Mouse (Mus musculus): ENCODE results near the gene Aqp5.

Aqp5 gene

DNA sequence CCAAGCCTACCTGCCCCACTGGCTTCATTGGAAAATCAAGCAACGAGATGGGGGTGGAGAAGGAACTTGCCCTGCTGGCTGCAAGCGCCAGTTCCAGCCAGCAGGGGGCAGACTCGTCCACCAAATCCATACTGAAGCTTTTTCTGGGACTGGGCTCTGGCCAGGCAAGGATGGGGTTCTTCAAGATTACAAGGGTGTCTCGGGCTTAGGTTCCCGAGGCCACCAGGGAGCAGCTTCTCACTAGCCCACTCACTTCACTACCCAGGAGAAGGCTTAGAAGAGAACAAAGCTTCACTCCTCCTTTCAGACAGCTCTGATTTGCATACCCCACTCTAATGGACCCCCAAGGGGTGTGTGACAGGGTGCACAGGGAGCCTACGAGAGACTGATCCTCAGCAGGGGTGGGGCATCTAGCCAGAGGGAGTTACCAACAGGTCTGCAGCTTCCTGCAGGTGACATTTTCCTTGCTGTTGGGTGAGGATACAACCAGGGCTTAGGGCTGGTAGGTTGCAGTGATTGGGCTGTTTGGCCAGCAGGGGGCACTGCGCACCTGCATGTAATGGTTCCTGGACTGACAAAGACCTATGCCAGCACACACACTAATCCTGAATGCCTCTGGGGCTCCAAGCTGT is 5.6 kb downstream of the Aqp5 start:
- peak; percentile 60 for DNase-seq (ENCODE audit: low spot score)

GRCm38 (mm10) chr15:99596841-99597240 is 6.3 kb downstream of the Aqp5 start:
- DNase-seq (ENCODE audit: low spot score), result no peak

DNA sequence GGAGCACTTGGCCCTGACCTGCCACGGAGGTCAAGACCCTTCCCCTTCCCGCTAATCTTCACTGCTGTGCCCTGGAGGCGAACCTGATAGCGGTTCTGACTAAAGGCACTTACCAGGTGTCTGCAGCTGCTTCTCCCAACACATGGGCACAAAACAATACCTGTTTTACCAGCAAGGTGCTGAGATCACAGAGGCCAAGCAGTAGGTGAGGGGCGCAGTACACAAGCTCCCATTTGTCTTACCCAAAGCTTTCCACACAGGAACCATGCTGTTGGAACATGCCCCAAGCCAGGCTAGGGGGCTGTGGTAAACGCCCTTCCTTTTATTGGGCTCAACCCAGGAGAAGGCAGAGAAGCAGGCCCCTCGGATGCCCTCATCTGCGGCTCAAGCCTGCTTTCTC is 7.0 kb downstream of the Aqp5 start:
- no peak for DNase-seq (ENCODE audit: low spot score)

DNA sequence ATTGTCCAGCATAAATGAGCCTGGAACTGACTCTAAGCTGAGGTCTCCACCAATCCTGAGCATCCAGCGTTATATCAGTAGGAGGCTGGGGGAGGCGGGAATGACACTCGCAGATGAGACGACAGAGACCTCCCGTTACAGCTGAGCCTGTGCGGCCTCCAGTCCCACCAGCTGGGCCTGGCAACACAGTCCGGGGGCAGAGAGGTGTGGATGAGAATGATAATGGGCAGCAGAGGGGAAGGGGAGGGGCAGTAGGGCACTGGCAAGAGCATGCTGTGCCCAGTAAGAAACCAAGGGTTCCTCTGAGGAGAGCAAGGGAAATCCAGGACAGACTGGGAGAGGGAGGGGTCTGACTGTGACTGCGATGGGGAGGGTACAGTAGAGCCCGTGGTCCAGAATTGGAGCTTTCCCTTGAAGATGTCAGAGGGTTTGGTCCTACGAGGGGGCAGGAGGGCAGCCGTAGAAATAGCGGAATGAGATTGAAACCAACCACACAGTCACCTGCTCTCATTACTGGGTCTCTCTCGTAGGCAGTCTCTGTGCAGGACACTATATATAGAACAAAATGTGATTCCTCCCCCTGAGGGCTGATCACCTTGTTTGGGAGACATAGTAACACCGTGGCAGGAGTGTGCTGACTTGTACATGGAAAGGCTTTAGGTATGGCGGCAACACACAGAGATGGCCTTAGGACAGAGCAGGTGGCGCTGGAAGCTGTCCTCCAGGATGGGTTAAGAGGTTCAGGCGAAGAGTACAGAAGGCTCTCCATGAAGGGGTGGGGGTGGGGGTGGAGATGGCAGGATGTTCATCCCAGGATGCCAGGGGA is 8.9 kb downstream of the Aqp5 start:
- no peak for DNase-seq (ENCODE audit: low spot score)

DNA sequence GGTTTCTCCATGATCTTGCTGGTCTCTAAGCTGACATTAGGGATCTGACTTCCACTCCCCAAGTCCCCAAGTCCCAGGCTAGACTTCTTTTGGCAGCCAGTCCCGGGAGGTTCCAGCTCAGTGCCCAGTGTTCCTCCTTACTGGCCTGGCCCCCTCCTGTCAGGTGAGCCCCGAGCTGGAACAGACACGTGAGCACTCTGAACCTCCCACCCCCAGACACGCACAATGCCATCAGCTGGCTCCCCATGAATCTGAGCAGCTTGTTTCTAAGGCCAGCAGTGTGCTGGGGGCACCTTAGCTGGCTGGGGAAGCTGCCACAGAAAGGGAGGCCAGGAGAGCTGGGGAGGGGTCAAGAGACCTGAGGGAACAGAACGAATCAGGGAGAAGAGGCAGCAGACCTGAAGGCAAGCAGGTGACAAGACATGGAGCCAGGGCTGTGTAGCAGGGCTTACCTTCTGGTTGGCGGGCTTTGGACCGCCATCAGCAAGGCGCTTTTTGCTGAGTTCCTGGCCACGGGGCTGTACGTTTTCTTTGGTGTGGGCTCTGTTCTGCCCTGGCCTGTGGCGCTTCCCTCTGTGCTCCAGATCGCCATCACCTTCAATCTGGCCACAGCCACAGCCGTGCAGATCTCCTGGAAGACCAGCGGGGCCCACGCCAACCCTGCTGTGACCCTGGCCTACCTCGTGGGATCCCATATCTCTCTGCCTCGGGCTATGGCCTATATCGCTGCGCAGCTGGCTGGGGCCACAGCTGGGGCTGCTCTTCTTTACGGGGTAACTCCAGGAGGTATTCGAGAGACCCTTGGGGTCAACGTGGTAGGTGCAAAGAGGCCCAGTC is 10.6 kb downstream of the Aqp5 start, which contains the start of gene Aqp6:
Aqp6 (plus strand) TSS at position 415 of the 837 bp plus-strand sequence.
- no peak for DNase-seq (ENCODE audit: low spot score)

GRCm38 (mm10) chr15:99601823-99602120 is 11.2 kb downstream of the Aqp5 start:
- no peak for DNase-seq (ENCODE audit: low spot score)

DNA sequence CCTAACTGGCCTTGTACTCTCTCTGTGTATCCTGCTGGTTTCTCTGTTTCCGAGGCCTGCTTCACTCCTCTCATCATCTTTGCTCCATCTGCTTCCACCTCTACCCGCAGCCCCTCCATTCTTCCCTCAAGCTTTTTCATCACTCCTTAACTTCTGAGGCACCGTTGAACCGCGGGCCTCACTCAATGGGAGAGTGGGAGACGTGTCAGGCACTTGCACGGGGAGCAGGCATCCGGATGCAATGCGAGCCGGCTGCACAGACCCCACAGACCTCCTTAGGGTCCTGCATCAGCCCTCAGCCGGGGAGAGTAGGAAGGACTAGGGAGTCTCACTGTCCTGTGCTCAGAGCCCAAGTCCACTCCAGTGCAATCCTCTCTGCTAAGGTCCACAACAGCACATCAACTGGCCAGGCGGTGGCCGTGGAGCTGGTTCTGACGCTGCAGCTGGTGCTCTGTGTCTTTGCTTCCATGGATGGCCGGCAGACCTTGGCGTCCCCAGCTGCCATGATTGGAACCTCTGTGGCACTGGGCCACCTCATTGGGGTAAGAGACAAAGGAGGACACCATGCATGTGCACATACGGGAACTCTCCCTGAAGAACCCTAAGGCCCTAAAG is 11.7 kb downstream of the Aqp5 start:
- no peak for DNase-seq (ENCODE audit: low spot score)

DNA sequence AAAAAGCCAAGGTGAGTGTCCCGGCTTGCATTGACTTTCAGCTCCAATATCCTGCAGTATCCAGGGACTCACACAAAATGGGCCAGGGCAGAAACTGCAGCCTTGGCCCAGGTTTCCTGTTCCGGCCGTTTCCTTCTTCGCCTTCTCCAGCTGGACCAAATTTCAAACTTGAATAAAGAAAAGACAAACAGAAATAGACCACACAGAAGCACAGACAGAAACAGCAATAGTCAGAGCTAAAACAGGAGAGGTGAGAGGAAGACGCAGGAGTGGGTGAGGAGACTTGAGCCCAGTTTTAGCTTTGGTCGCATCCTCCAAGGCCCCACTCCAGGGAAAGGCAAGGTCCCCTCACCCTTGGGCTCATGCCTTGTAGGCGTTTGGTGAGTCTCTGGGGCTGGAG is 12.6 kb downstream of the Aqp5 start:
- no peak for DNase-seq (ENCODE audit: low spot score)

- no peak for DNase-seq (ENCODE audit: low spot score)
Measured at GRCm38 (mm10) chr15:99605595-99605994, 15.0 kb downstream of the Aqp5 start.

DNA sequence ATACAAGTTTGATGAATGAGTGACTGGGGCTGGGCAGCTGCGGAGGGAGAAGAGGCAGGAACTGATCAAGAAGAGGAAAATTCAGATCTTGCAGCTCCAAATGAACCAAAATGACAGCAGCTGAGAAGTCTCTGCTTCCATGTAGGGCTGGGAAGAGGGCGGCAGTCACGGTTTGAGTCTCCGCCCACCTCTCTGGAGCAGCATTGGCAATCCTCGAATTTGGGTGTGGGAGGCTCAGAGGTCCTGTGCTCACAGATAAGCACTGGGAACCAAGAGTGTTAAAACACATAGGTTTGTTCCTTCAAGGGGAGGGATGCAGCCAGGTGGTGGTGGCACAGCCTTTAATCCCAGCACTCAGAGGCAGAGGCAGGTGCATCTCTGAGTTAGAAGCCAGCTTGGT is 15.9 kb downstream of the Aqp5 start:
- no peak for DNase-seq (ENCODE audit: low spot score)

DNA sequence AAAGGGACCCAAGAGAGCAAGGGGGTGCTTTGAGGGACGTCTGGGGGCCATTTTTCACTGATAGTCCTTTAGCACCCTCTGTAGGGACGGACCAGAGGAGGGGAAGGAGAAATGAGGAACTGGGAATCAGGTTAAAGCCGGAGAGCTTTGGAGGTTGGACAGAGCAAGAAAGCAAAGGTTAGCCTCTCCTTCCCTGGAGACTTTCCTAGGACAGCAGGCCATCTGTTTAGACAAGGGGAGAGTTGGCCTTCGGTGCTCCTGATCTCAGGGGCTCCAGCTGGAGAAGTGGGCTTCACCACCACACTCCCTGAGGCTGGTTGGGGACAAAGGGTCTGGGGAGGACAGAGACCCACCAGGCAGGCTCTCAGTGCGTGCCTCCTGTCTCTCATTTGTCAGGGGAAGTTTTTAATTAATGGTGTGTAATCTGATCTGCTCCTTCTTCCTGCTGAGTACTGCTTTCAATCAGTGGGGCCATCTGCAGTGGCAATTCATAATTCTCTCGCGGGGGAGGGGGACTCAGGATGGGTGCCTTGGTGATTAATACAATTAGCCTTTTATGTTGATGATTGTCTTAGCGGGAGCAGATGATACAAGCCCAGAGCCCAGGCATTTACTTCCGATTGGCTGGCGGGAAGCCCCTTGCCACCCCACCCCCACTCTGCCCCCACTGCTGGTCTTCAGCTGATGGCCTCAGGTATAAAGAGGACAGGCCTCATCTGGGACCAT is 17.0 kb downstream of the Aqp5 start:
- DNase-seq (ENCODE audit: low spot score), result no peak

DNA sequence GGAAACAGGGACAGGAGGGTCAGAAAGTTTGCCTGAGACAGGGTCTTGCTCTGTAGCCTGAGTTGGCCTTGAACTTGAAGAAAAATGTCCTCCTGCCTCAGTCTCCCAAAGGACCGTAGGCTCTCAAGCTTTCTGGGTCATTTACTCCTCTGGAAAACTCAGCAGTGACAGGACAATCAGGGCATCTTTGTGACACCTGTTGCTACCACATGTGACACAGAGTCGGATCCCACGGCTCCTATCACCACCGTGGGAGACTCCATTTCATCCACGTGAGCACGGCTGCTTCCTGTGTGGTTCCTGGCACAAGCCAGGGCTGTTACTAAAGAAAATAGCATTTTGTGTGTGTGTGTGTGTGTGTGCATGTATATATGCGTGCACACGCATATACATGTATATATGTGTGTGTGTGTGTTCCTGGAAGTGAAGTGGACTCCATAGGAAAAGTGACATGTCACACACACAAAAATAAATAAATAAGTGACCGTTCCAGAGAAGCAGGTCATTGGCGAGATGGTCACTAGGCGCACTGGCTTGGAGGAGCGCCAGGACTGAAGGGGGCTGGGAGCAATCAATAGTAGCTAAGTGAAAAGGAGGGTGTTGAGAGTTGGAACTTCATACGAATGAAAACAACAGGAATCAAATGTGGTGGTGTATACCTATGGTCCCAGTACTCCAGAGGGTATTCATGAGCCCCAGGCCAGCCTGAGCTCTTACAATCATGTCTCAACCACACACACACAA is 18.0 kb downstream of the Aqp5 start:
- DNase-seq (ENCODE audit: low spot score), result no peak

- no peak for DNase-seq (ENCODE audit: low spot score)
Measured at GRCm38 (mm10) chr15:99611563-99611962, 21.0 kb downstream of the Aqp5 start.

DNA sequence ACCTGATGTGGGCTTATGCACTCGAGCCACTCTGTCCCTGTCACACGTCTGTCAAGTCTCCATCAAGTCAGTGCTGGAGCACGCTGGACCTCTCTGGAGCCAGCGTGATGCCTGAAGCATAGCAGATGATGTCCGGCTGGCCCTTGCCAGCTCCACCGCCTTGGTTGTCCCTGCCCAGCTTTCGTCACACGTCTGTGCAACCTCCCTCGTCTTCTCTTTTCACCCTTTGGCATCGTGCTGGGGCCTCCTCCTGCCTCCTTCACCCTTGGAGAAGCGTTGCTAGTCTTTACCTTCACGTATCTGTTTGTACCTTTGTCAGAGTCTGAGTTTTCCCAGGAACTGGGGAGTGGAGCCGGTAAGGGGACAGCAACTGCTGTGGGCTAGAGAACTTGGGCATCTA is 23.7 kb downstream of the Aqp5 start:
- DNase-seq (ENCODE audit: low spot score), result no peak

DNA sequence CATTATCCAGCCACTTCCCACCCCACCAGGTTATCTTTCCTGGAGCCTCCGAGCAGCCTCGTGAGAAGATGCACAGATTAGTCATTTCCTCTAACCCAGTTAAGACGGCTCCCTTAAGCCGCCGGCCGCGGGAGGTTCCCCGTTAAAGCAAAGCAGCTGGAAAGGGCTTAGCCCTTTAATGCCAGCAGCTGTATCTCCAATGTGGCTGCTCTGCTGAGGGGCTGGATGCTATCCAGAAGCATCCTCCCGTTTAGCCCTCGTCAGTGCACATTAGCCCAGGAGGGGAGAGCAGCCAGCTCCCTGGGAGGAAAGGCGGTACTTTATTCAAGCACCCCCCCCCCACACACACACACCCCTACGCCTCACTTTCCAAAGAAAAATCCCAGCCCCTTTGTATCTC is 24.2 kb downstream of the Aqp5 start:
- DNase-seq (ENCODE audit: low spot score), result no peak

DNA sequence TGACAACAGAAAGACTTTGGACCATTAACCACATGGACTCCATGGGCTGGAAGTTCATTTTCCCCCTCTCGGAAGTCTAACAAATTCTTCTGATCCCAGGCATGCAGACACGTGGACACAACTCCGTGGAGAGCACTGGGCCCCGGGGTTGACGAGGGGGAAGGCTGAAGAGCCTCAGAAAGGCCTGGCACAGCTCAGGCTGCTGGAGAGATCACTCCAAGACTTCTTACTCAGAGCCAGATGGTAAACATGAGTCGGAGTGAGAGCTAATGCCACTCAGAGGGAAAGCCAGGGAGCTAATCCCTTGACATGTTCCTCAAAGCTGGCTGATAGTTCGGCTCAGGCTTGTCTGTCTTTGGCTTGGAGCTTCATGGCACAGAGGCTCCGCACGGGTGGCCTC is 24.7 kb downstream of the Aqp5 start:
- DNase-seq (ENCODE audit: low spot score), result no peak

- DNase-seq (ENCODE audit: low spot score), result no peak
Measured at GRCm38 (mm10) chr15:99618595-99618994, 28.0 kb downstream of the Aqp5 start.

DNA sequence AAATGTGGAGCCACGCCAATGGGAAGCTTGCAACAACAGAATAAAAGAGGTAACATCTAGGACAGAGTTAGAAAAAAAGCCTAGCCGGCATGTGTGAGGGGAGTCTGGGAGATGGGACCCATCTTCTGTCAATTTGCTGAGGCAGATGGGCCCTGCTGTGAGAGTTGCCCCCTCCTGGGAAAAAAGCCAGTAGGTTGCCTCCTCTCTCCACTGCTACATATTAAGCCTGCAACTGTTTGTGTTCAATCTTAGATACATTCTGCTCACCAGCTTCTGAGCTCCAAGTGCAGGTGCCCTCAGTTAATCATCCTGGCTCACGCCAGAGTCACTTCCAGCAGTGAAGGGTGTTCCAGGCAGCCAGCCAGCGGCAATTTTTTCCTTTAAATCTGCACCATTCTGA is 29.2 kb downstream of the Aqp5 start:
- no peak for DNase-seq (ENCODE audit: low spot score)

DNA sequence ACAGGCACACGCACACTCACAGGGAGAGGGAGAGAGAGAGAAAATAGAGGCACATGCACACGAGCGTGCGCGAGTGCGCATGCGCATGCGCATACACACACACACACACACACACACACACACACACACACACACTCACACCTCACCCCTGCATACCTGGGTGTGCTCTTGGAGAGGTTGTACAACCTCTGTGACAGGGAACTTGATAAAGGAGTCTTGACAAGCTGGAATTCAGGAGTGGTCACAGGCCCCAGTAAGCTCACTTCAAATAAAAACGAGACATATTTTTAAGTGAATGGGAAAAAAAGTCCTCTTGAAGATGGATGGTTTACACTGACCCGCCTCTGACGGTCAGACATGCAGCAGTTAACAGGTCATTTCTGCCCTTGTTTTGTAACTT is 31.5 kb downstream of the Aqp5 start:
- no peak for DNase-seq (ENCODE audit: low spot score)

GRCm38 (mm10) chr15:99631618-99632017 is 41.0 kb downstream of the Aqp5 start:
- DNase-seq (ENCODE audit: low spot score), result no peak

DNA sequence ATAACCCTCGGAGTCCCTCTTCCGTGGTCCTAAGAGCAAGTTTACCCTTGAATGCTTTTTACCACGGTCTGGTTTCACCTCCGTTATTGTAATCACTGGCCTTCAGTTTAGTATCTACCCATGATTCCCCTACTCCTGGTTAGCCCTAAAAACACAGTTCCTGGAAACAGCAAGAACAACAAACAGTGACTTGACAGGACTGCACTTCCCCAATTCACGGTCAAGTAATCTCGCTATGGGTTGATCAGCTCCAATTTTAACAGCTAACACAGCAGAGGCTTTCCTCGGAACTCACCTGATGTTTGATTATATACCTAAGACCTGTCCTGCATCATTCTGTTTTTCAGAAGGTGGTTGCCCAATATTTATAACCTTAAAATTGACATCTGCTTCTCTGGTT is 44.1 kb downstream of the Aqp5 start:
- DNase-seq (ENCODE audit: low spot score), result no peak

All from spleen, adult 12 weeks (tissue).